Mouse (Mus musculus): ENCODE measurements at regions not wholly inside any gene's neighbourhood (a gene's known extent, or its start where the extent isn't known, plus 50 kb on each side); places are given as distances from the start of the nearest gene placed in this dataset.

- TF ChIP-seq CTCF (IDR thresholded peaks at IDR 0.05; ENCODE audit: low read depth, low read length): no peak
- TF ChIP-seq POLR2A (IDR thresholded peaks at IDR 0.05; ENCODE audit: extremely low read depth, insufficient read depth, low read length): no peak
These were observed 266.0 kb downstream of the Cd109 start for GRCm38 (mm10) chr9:78881307-78881790.
